Mouse (Mus musculus): ENCODE measurements at regions not wholly inside any gene's neighbourhood (a gene's known extent, or its start where the extent isn't known, plus 50 kb on each side); places are given as distances from the start of the nearest gene placed in this dataset.

DNA sequence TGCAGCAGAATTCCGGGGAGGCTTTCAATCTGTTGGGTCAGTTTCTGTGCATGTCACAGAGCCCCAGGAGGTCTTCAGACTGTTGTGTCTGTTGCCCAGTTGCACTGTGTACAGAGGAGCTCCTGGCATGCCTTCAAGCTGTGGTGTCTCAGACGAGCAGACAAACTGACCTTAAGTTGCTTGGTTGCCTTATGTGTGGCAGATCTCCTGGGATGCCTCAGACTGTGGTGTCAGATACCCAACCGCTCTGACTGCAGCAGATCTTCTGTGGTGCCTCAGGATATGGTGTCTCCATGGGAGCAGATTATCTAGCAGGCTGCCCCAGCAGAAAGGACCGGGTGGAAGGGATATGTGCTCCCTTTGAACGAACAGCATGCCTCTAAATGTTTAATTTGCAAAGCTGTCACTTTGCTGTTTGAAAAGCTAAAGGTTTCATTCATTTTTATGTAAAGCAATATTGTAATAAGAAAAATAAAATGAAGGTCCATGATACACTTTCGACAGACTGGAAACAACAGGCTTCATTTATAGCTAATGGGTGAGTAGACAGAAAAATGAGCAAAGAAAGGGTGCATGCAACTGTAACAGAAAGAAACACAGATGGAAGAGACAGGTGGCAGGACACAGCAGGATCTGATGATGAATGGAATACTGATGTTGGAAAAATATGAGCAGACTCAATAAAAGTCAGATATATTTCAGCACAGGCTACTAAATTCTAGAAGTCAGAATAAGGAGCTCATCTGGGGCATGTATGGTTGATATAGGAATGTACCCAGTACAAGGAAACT, 1060.0 kb downstream of the Serpinb8 start:
- DNase-seq (ENCODE audit: extremely low spot score in 1 of 2, low spot score in 1 of 2): peak; percentile 6 to 8

GRCm38 (mm10) chr1:108671026-108671425, 1081.2 kb downstream of the Serpinb8 start:
- no peak for DNase-seq (ENCODE audit: extremely low spot score in 1 of 2, low spot score in 1 of 2)

Measured in layer of hippocampus, postnatal 25 days (tissue).